Mouse (Mus musculus) spleen, adult 2 months (tissue): ENCODE results near the gene Chit1.

Source experiments
- CTCF ChIP-seq: fragments of 200-500 bp; IDR thresholded peaks from 2 replicates; pipeline ENCODE4 v1.5.1; 2011; ENCODE audit warnings: mild to moderate bottlenecking, inconsistent platforms; ENCODE audit not compliant: insufficient read depth, insufficient read length, insufficient replicate concordance; ENCODE audit errors: extremely low read depth
- POLR2A ChIP-seq: fragments of 200-500 bp; IDR thresholded peaks from 2 replicates; pipeline ENCODE4 v1.6.1; 2011; ENCODE audit warnings: low read depth, low read length, inconsistent platforms

- no peak for TF ChIP-seq POLR2A
- TF ChIP-seq CTCF = no peak
Measured at GRCm38 (mm10) chr1:134200481-134200880, 89.4 kb downstream of the Chit1 start.
